Mouse (Mus musculus): ENCODE results near the gene Incenp. TPM values are rescaled to one million over a fixed set of nuclear protein-coding genes. Genes with fewer than 3 reads are reported as not detected.

Gene Incenp
- 48.6 and 65.9 TPM in 2 replicates for polyA plus RNA-seq (2011; ENCODE audit: insufficient read length, low read depth, missing spikeins)

GRCm38 (mm10) chr19:9899072-9899779 lies at the start of gene Incenp:
Gene Incenp, minus strand, starts transcription at chr19:9899551.
- H3K4me1 ChIP-seq (ENCODE audit: control insufficient read depth, insufficient read depth, low read length) = peaks cover 10% of the 10 kb centered on the region
- TF ChIP-seq CTCF (IDR thresholded peaks at IDR 0.05; ENCODE audit: borderline replicate concordance, insufficient read depth, low read length) (no peak), POLR2A (IDR thresholded peaks at IDR 0.05; ENCODE audit: low read depth, low read length) (peak; percentile 90)
- H3K27ac ChIP-seq (ENCODE audit: insufficient read depth, low read length) = peak within 1 kb of the TSS; percentile 76
- H3K4me3 ChIP-seq (ENCODE audit: insufficient read depth, low read length) = peak within 1 kb of the TSS; percentile 73

GRCm38 (mm10) chr19:9946986-9947385 lies 47.6 kb upstream of the Incenp start:
- TF ChIP-seq CTCF (IDR thresholded peaks at IDR 0.05; ENCODE audit: borderline replicate concordance, insufficient read depth, low read length) (no peak), POLR2A (IDR thresholded peaks at IDR 0.05; ENCODE audit: low read depth, low read length) (no peak)
- Histone ChIP-seq H3K4me1 (ENCODE audit: control insufficient read depth, insufficient read depth, low read length) (peaks cover 5% of the 10 kb centered on the region), H3K27ac (ENCODE audit: insufficient read depth, low read length) (peak overlapping the region; percentile 80), H3K4me3 (ENCODE audit: insufficient read depth, low read length) (no peak overlapping the region)

GRCm38 (mm10) chr19:9945800-9946564 lies 46.6 kb upstream of the Incenp start:
- peaks cover 5% of the 10 kb centered on the region for H3K4me1 ChIP-seq (ENCODE audit: control insufficient read depth, insufficient read depth, low read length)
- H3K4me3 ChIP-seq (ENCODE audit: insufficient read depth, low read length) = no peak overlapping the region
- TF ChIP-seq POLR2A (IDR thresholded peaks at IDR 0.05; ENCODE audit: low read depth, low read length) (no peak), CTCF (IDR thresholded peaks at IDR 0.05; ENCODE audit: borderline replicate concordance, insufficient read depth, low read length) (no peak)
- peak overlapping the region; percentile 11; the same call in 1 of the 2 replicates for H3K27ac ChIP-seq (ENCODE audit: insufficient read depth, low read length)

GRCm38 (mm10) chr19:9942539-9943533 lies 43.5 kb upstream of the Incenp start:
- Histone ChIP-seq H3K4me3 (ENCODE audit: insufficient read depth, low read length) (no peak overlapping the region), H3K4me1 (ENCODE audit: control insufficient read depth, insufficient read depth, low read length) (peaks cover 10% of the 10 kb centered on the region), H3K27ac (ENCODE audit: insufficient read depth, low read length) (no peak overlapping the region)
- no peak for TF ChIP-seq CTCF (IDR thresholded peaks at IDR 0.05; ENCODE audit: borderline replicate concordance, insufficient read depth, low read length)
- no peak for TF ChIP-seq POLR2A (IDR thresholded peaks at IDR 0.05; ENCODE audit: low read depth, low read length)

GRCm38 (mm10) chr19:9941809-9942208 lies 42.5 kb upstream of the Incenp start:
- peaks cover 10% of the 10 kb centered on the region for H3K4me1 ChIP-seq (ENCODE audit: control insufficient read depth, insufficient read depth, low read length)
- H3K27ac ChIP-seq (ENCODE audit: insufficient read depth, low read length) = no peak overlapping the region
- TF ChIP-seq CTCF (IDR thresholded peaks at IDR 0.05; ENCODE audit: borderline replicate concordance, insufficient read depth, low read length) (no peak), POLR2A (IDR thresholded peaks at IDR 0.05; ENCODE audit: low read depth, low read length) (no peak)
- H3K4me3 ChIP-seq (ENCODE audit: insufficient read depth, low read length) = no peak overlapping the region

GRCm38 (mm10) chr19:9940903-9941302 lies 41.6 kb upstream of the Incenp start:
- Histone ChIP-seq H3K27ac (ENCODE audit: insufficient read depth, low read length) (no peak overlapping the region), H3K4me1 (ENCODE audit: control insufficient read depth, insufficient read depth, low read length) (peaks cover 10% of the 10 kb centered on the region), H3K4me3 (ENCODE audit: insufficient read depth, low read length) (no peak overlapping the region)
- TF ChIP-seq POLR2A (IDR thresholded peaks at IDR 0.05; ENCODE audit: low read depth, low read length) = no peak
- TF ChIP-seq CTCF (IDR thresholded peaks at IDR 0.05; ENCODE audit: borderline replicate concordance, insufficient read depth, low read length) = no peak

GRCm38 (mm10) chr19:9939841-9940240 lies 40.5 kb upstream of the Incenp start:
- TF ChIP-seq CTCF (IDR thresholded peaks at IDR 0.05; ENCODE audit: borderline replicate concordance, insufficient read depth, low read length) (no peak), POLR2A (IDR thresholded peaks at IDR 0.05; ENCODE audit: low read depth, low read length) (no peak)
- H3K4me3 ChIP-seq (ENCODE audit: insufficient read depth, low read length) = no peak overlapping the region
- no peak overlapping the region for H3K27ac ChIP-seq (ENCODE audit: insufficient read depth, low read length)
- H3K4me1 ChIP-seq (ENCODE audit: control insufficient read depth, insufficient read depth, low read length) = peaks cover 7% of the 10 kb centered on the region; the same call in 1 of the 2 replicates

- Histone ChIP-seq H3K4me3 (ENCODE audit: insufficient read depth, low read length) (no peak overlapping the region), H3K4me1 (ENCODE audit: control insufficient read depth, insufficient read depth, low read length) (peaks cover 7% of the 10 kb centered on the region; the same call in 1 of the 2 replicates), H3K27ac (ENCODE audit: insufficient read depth, low read length) (no peak overlapping the region)
- no peak for TF ChIP-seq CTCF (IDR thresholded peaks at IDR 0.05; ENCODE audit: borderline replicate concordance, insufficient read depth, low read length)
- TF ChIP-seq POLR2A (IDR thresholded peaks at IDR 0.05; ENCODE audit: low read depth, low read length) = no peak
These were observed 39.5 kb upstream of the Incenp start for GRCm38 (mm10) chr19:9938824-9939303.

All from embryonic fibroblast, embryonic 13.5 days (primary cell).